Mouse (Mus musculus): ENCODE measurements at regions not wholly inside any gene's neighbourhood (a gene's known extent, or its start where the extent isn't known, plus 50 kb on each side); places are given as distances from the start of the nearest gene placed in this dataset.

- no peak for TF ChIP-seq CTCF (IDR thresholded peaks at IDR 0.05; ENCODE audit: low read depth)
- no peak for TF ChIP-seq EP300 (optimal IDR thresholded peaks at IDR 0.05)
Measured at GRCm38 (mm10) chr6:107708185-107708584, 178.6 kb downstream of the Lrrn1 start.
